Mouse (Mus musculus): ENCODE data around the gene Lrrc27. TPM values are rescaled to one million over a fixed set of nuclear protein-coding genes. Genes with fewer than 3 reads are reported as not detected.

The Lrrc27 gene
- polyA plus RNA-seq, 1 experiment from 2014 or later = 6.8 TPM

DNA sequence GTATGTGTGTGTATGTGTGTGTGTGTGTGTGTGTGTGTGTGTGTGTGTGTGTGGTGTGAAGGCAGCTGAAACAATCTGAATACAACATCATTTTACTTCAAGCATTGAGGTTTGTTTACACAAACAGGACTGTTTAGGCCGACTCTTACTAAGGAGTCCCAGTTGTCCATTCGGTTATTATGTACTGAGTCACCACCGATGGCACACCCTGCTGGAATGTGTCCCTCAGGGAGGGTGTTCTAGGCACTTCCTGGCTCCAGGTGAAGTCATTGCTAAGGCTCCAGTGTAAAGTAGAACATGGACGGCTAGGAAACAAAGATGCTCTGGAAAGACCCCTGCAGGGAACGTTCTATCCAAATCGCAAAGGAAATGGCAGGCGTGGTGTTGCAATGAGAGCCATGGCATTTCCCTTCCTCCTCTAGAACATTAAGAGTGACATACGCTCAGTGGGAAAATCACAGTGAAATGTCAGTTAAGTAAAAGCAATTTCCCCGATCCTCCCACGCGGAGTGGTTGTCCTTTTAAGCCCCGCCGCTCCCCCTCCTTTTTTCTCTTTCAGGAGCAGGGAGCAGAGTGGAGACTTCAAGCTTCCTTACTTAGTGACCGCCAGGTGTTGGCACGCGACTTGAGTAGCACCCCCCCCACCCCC lies 72.6 kb downstream of the Lrrc27 start:
- H3K27me3 ChIP-seq (ENCODE audit: control insufficient read depth, insufficient read depth, low read length) = no peaks in the 10 kb centered on the region
- no peak overlapping the region for H3K9ac ChIP-seq (ENCODE audit: low read length)
- H3K9me3 ChIP-seq (ENCODE audit: control insufficient read depth, low read length) = no peaks in the 10 kb centered on the region
- no peak for DNase-seq (ENCODE audit: low spot score, missing footprints)
- H3K4me2 ChIP-seq = no peak overlapping the region
- no peak for ATAC-seq (ENCODE audit: low FRiP score)
- H3K4me3 ChIP-seq (ENCODE audit: low read depth, low read length) = no peak overlapping the region
- no peaks in the 10 kb centered on the region for H3K36me3 ChIP-seq (ENCODE audit: control insufficient read depth, insufficient read depth, low read length)
- peaks cover 3% of the 10 kb centered on the region for H3K4me1 ChIP-seq (ENCODE audit: control insufficient read depth, insufficient read depth, low read length)
- WGBS = 83% methylated on average over 16 of the region's 16 CpGs
- no peak overlapping the region for H3K27ac ChIP-seq (ENCODE audit: low read depth, low read length)

GRCm38 (mm10) chr7:139288540-139288939 lies 75.8 kb downstream of the Lrrc27 start:
- Histone ChIP-seq H3K36me3 (ENCODE audit: control insufficient read depth, insufficient read depth, low read length) (no peaks in the 10 kb centered on the region), H3K4me3 (ENCODE audit: low read depth, low read length) (no peak overlapping the region), H3K9me3 (ENCODE audit: control insufficient read depth, low read length) (no peaks in the 10 kb centered on the region), H3K27me3 (ENCODE audit: control insufficient read depth, insufficient read depth, low read length) (no peaks in the 10 kb centered on the region), H3K9ac (ENCODE audit: low read length) (no peak overlapping the region), H3K27ac (ENCODE audit: low read depth, low read length) (no peak overlapping the region), H3K4me1 (ENCODE audit: control insufficient read depth, insufficient read depth, low read length) (no peaks in the 10 kb centered on the region), H3K4me2 (no peak overlapping the region)
- DNase-seq (ENCODE audit: low spot score, missing footprints) = no peak
- no peak for ATAC-seq (ENCODE audit: low FRiP score)
- 88% methylated on average over 7 of the region's 7 CpGs for WGBS

Other genes with a start within 250 kb of the Lrrc27 start
- gene Dpysl4, start 127.0 kb upstream of the Lrrc27 start, polyA plus RNA-seq (2014; fragmentation: Nextera tagmentation; extraction: Ambion mirVana) = 167 and 179 TPM in 2 replicates
- 0.33 and 0.63 TPM in 2 replicates for gene Stk32c, start 319 bp downstream of the Lrrc27 start, polyA plus RNA-seq (2014; fragmentation: Nextera tagmentation; extraction: Ambion mirVana)
- gene Pwwp2b, start 35.5 kb downstream of the Lrrc27 start, polyA plus RNA-seq (2014; fragmentation: Nextera tagmentation; extraction: Ambion mirVana) = 2.6 and 3.3 TPM in 2 replicates
- gene Inpp5a, start 176.1 kb downstream of the Lrrc27 start, polyA plus RNA-seq (2014; fragmentation: Nextera tagmentation; extraction: Ambion mirVana) = 23.2 and 25.2 TPM in 2 replicates

All from midbrain, embryonic 11.5 days (tissue).